Mouse (Mus musculus): ENCODE measurements around the gene Gm7942.
"Not testable (repeated sequence)": the region's sequence is repeated elsewhere in the genome, so short reads cannot be mapped to it uniquely, and the experiment has no call there.

The Gm7942 gene

DNA sequence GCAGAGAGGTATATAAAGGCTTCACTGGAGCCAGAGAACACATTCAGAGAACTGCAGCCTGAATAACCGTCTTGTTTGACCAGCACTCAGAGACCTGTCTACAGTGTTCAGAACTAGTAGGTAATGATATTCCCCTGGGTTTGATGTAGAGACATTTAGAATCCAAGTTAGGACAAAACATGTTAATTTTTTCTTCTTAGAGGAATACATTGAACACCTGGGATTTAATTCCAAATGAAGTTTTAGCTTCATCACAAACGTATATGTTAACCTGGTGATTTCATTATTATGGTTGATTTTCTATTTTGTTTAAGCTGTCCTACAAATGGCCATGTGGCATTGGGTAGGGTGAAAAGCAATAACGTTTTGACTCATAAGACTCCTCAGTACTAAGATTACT, at the start of gene Gm7942:
Gm7942 (plus strand) TSS at position 301 of the 400 bp plus-strand sequence.
- DNase-seq (ENCODE audit: low read depth, low spot score) = not testable (repeated sequence)

Measured in brain, embryonic 18.5 days (tissue).